Mouse (Mus musculus) macrophage (primary cell): ENCODE measurements around the gene Ropn1l. TPM values are rescaled to one million over a fixed set of nuclear protein-coding genes. Genes with fewer than 3 reads are reported as not detected.

Source experiments
- H3K27ac ChIP-seq: fragments of 350-480 bp; formaldehyde crosslinking; 2 replicates; pipeline ENCODE4 v1.9.0; 2021
- H3K36me3 ChIP-seq: fragments of 350-480 bp; formaldehyde crosslinking; 2 replicates; pipeline ENCODE4 v1.9.0; 2021; ENCODE audit errors: inconsistent target
- H3K4me3 ChIP-seq: fragments of 350-480 bp; formaldehyde crosslinking; 2 replicates; pipeline ENCODE4 v1.9.0; 2021; ENCODE audit errors: inconsistent target
- H3K79me2 ChIP-seq: fragments of 350-480 bp; formaldehyde crosslinking; 2 replicates; pipeline ENCODE4 v1.9.0; 2021; ENCODE audit errors: inconsistent target
- WGBS: methylation state at CpG from one replicate; pipeline ENCODE4 v1.1.7; 2026; ENCODE audit warnings: inconsistent platforms; ENCODE audit not compliant: missing documents; 5-methylcytosine and 5-hydroxymethylcytosine counted together
- polyA plus RNA-seq: library from polyadenylated mRNA; stranded (reverse); fragments of 250-400 nt; gene quantifications from 3 replicates; pipeline ENCODE4 v1.2.4, GENCODE M21; 2018; ENCODE audit warnings: inconsistent platforms

Gene Ropn1l
- polyA plus RNA-seq, 1 experiment from 2014 or later = 7.0 TPM

GRCm38 (mm10) chr15:31460571-31460970, 7.0 kb upstream of the Ropn1l start:
- H3K36me3 ChIP-seq = peaks cover 65% of the 10 kb centered on the region
- H3K79me2 ChIP-seq = no peaks in the 10 kb centered on the region
- WGBS = 16% methylated on average over 2 of the region's 2 CpGs
- no peak overlapping the region for H3K27ac ChIP-seq
- no peak overlapping the region for H3K4me3 ChIP-seq

GRCm38 (mm10) chr15:31458081-31458480, 4.5 kb upstream of the Ropn1l start:
- no peak overlapping the region for H3K4me3 ChIP-seq
- H3K27ac ChIP-seq = no peak overlapping the region
- peaks cover 45% of the 10 kb centered on the region for H3K36me3 ChIP-seq
- H3K79me2 ChIP-seq = no peaks in the 10 kb centered on the region
- 92% methylated on average over 7 of the region's 7 CpGs for WGBS

GRCm38 (mm10) chr15:31456381-31456780, 2.8 kb upstream of the Ropn1l start:
- 62% methylated on average over 4 of the region's 5 CpGs for WGBS
- no peak overlapping the region for H3K27ac ChIP-seq
- no peak overlapping the region for H3K4me3 ChIP-seq
- no peaks in the 10 kb centered on the region for H3K79me2 ChIP-seq
- peaks cover 29% of the 10 kb centered on the region for H3K36me3 ChIP-seq

- no peak overlapping the region for H3K4me3 ChIP-seq
Measured at GRCm38 (mm10) chr15:31454861-31455295, 1.3 kb upstream of the Ropn1l start.

GRCm38 (mm10) chr15:31454096-31454860, 741 bp upstream of the Ropn1l start:
- Histone ChIP-seq H3K27ac (peak overlapping the region; percentile 80), H3K79me2 (no peaks in the 10 kb centered on the region), H3K4me3 (peak overlapping the region; percentile 27), H3K36me3 (peaks cover 13% of the 10 kb centered on the region)
- 58% methylated on average over 8 of the region's 10 CpGs for WGBS

More at GRCm38 (mm10) chr15:31454861-31455295, 1.3 kb upstream of the Ropn1l start:
- WGBS = 90% methylated on average over 7 of the region's 7 CpGs
- Histone ChIP-seq H3K27ac (no peak overlapping the region), H3K36me3 (peaks cover 19% of the 10 kb centered on the region), H3K79me2 (no peaks in the 10 kb centered on the region)

- peak overlapping the region; percentile 62 for H3K4me3 ChIP-seq
Measured at GRCm38 (mm10) chr15:31452336-31453097, 1.0 kb downstream of the Ropn1l start.

GRCm38 (mm10) chr15:31449772-31450171, 3.8 kb downstream of the Ropn1l start:
- WGBS = 97% methylated on average over 2 of the region's 2 CpGs
- H3K36me3 ChIP-seq = no peaks in the 10 kb centered on the region
- H3K27ac ChIP-seq = 0 out of 2 replicates have a peak overlapping the region, but pooled peaks have one; percentile 4
- no peaks in the 10 kb centered on the region for H3K79me2 ChIP-seq
- no peak overlapping the region for H3K4me3 ChIP-seq

More at GRCm38 (mm10) chr15:31452336-31453097, 1.0 kb downstream of the Ropn1l start:
- H3K79me2 ChIP-seq = no peaks in the 10 kb centered on the region
- 18% methylated on average over 18 of the region's 18 CpGs for WGBS
- no peaks in the 10 kb centered on the region; the same call in 1 of the 2 replicates for H3K36me3 ChIP-seq
- H3K27ac ChIP-seq = peak overlapping the region; percentile 86

- H3K79me2 ChIP-seq = no peaks in the 10 kb centered on the region
- H3K4me3 ChIP-seq = no peak overlapping the region
- no peak overlapping the region for H3K27ac ChIP-seq
- WGBS = 56% methylated on average over 7 of the region's 7 CpGs
- no peaks in the 10 kb centered on the region for H3K36me3 ChIP-seq
Measured at GRCm38 (mm10) chr15:31447121-31447520, 6.4 kb downstream of the Ropn1l start.

- Histone ChIP-seq H3K79me2 (no peaks in the 10 kb centered on the region), H3K4me3 (no peak overlapping the region), H3K27ac (no peak overlapping the region), H3K36me3 (no peaks in the 10 kb centered on the region)
- WGBS = 90% methylated on average over 4 of the region's 4 CpGs
Measured at GRCm38 (mm10) chr15:31442698-31443097, 10.8 kb downstream of the Ropn1l start.

GRCm38 (mm10) chr15:31441996-31442395, 11.5 kb downstream of the Ropn1l start:
- WGBS = 90% methylated on average over 6 of the region's 6 CpGs

GRCm38 (mm10) chr15:31436811-31437210, 16.7 kb downstream of the Ropn1l start:
- Histone ChIP-seq H3K79me2 (no peaks in the 10 kb centered on the region), H3K4me3 (no peak overlapping the region), H3K36me3 (no peaks in the 10 kb centered on the region), H3K27ac (no peak overlapping the region)
- WGBS = 96% methylated on average over 2 of the region's 2 CpGs

More at GRCm38 (mm10) chr15:31441996-31442395, 11.5 kb downstream of the Ropn1l start:
- Histone ChIP-seq H3K36me3 (no peaks in the 10 kb centered on the region), H3K79me2 (no peaks in the 10 kb centered on the region), H3K27ac (no peak overlapping the region), H3K4me3 (no peak overlapping the region)

- no peaks in the 10 kb centered on the region for H3K36me3 ChIP-seq
- no peaks in the 10 kb centered on the region for H3K79me2 ChIP-seq
- H3K27ac ChIP-seq = no peak overlapping the region
- no peak overlapping the region for H3K4me3 ChIP-seq
- 53% methylated on average over 1 of the region's 1 CpGs for WGBS
Measured at GRCm38 (mm10) chr15:31436083-31436482, 17.5 kb downstream of the Ropn1l start.

GRCm38 (mm10) chr15:31433768-31434167, 19.8 kb downstream of the Ropn1l start:
- 71% methylated on average over 7 of the region's 7 CpGs for WGBS
- Histone ChIP-seq H3K79me2 (no peaks in the 10 kb centered on the region), H3K27ac (no peak overlapping the region), H3K4me3 (no peak overlapping the region), H3K36me3 (no peaks in the 10 kb centered on the region)

GRCm38 (mm10) chr15:31431847-31432246, 21.7 kb downstream of the Ropn1l start:
- Histone ChIP-seq H3K27ac (no peak overlapping the region), H3K4me3 (no peak overlapping the region), H3K36me3 (no peaks in the 10 kb centered on the region), H3K79me2 (no peaks in the 10 kb centered on the region)
- 83% methylated on average over 3 of the region's 8 CpGs for WGBS

- Histone ChIP-seq H3K4me3 (no peak overlapping the region), H3K36me3 (no peaks in the 10 kb centered on the region), H3K79me2 (no peaks in the 10 kb centered on the region), H3K27ac (no peak overlapping the region)
- 97% methylated on average over 2 of the region's 2 CpGs for WGBS
Measured at GRCm38 (mm10) chr15:31430014-31430413, 23.5 kb downstream of the Ropn1l start.
